Mouse (Mus musculus): ENCODE measurements around the gene Gtf3a. TPM values are rescaled to one million over a fixed set of nuclear protein-coding genes. Genes with fewer than 3 reads are reported as not detected.

The Gtf3a gene
- polyA plus RNA-seq (2012; rRNA removed) (77.7 and 87.0 TPM in 2 replicates), polyA plus RNA-seq (2014; fragmentation: Nextera tagmentation; extraction: Ambion mirVana) (100 and 101 TPM in 2 replicates)

- Histone ChIP-seq H3K36me3 (ENCODE audit: control insufficient read depth, insufficient read depth, low read length) (peaks cover 33% of the 10 kb centered on the region), H3K9ac (ENCODE audit: low read depth, low read length, severe bottlenecking) (peak within 1 kb of the TSS; percentile 86), H3K27me3 (ENCODE audit: control insufficient read depth, insufficient read depth, low read length) (no peaks in the 10 kb centered on the region), H3K4me2 (replicated peaks; ENCODE audit: low read depth, low read length, severe bottlenecking) (peak within 1 kb of the TSS; percentile 86), H3K27ac (replicated peaks; ENCODE audit: low read depth, low read length) (peak within 1 kb of the TSS; percentile 71), H3K4me3 (replicated peaks; ENCODE audit: low read length) (peak within 1 kb of the TSS; percentile 79), H3K9me3 (ENCODE audit: control insufficient read depth, low read length) (no peaks in the 10 kb centered on the region), H3K4me1 (ENCODE audit: control insufficient read depth, insufficient read depth, low read length) (0 out of 2 replicates have a peak, but pooled peaks cover 6% of the 10 kb centered on the region)
- peak; percentile 82; the same call in 1 of the 2 replicates for TF ChIP-seq POLR2A (IDR thresholded peaks at IDR 0.05; ENCODE audit: borderline replicate concordance, extremely low read depth, insufficient read depth, insufficient read length)
- WGBS = under 1% methylated on average over 53 of the region's 62 CpGs
- DNase-seq (ENCODE audit: low spot score) (peak; percentile 91), ATAC-seq (ENCODE audit: low FRiP score, low read depth) (peak; percentile 93)
Measured at GRCm38 (mm10) chr5:146948508-146949088, at the start of gene Gtf3a. Gene Gtf3a (plus strand): TSS chr5:146948657.

GRCm38 (mm10) chr5:146900331-146900730 lies 48.1 kb upstream of the Gtf3a start:
- TF ChIP-seq POLR2A (IDR thresholded peaks at IDR 0.05; ENCODE audit: borderline replicate concordance, extremely low read depth, insufficient read depth, insufficient read length) = no peak
- no peak for ATAC-seq (ENCODE audit: low FRiP score, low read depth)
- Histone ChIP-seq H3K36me3 (ENCODE audit: control insufficient read depth, insufficient read depth, low read length) (no peaks in the 10 kb centered on the region), H3K27ac (replicated peaks; ENCODE audit: low read depth, low read length) (no peak overlapping the region), H3K27me3 (ENCODE audit: control insufficient read depth, insufficient read depth, low read length) (no peaks in the 10 kb centered on the region), H3K4me3 (replicated peaks; ENCODE audit: low read length) (no peak overlapping the region), H3K4me2 (replicated peaks; ENCODE audit: low read depth, low read length, severe bottlenecking) (no peak overlapping the region), H3K4me1 (ENCODE audit: control insufficient read depth, insufficient read depth, low read length) (no peaks in the 10 kb centered on the region), H3K9ac (ENCODE audit: low read depth, low read length, severe bottlenecking) (no peak overlapping the region), H3K9me3 (ENCODE audit: control insufficient read depth, low read length) (no peaks in the 10 kb centered on the region)
- 67% methylated on average over 7 of the region's 7 CpGs for WGBS
- DNase-seq (ENCODE audit: low spot score) = no peak

GRCm38 (mm10) chr5:146901501-146901900 lies 47.0 kb upstream of the Gtf3a start:
- 83% methylated on average over 2 of the region's 2 CpGs for WGBS
- no peak for TF ChIP-seq POLR2A (IDR thresholded peaks at IDR 0.05; ENCODE audit: borderline replicate concordance, extremely low read depth, insufficient read depth, insufficient read length)
- no peak for ATAC-seq (ENCODE audit: low FRiP score, low read depth)

GRCm38 (mm10) chr5:146904404-146904803 lies 44.1 kb upstream of the Gtf3a start:
- Histone ChIP-seq H3K4me1 (ENCODE audit: control insufficient read depth, insufficient read depth, low read length) (no peaks in the 10 kb centered on the region), H3K9ac (ENCODE audit: low read depth, low read length, severe bottlenecking) (no peak overlapping the region), H3K4me2 (replicated peaks; ENCODE audit: low read depth, low read length, severe bottlenecking) (no peak overlapping the region), H3K36me3 (ENCODE audit: control insufficient read depth, insufficient read depth, low read length) (no peaks in the 10 kb centered on the region), H3K4me3 (replicated peaks; ENCODE audit: low read length) (no peak overlapping the region), H3K9me3 (ENCODE audit: control insufficient read depth, low read length) (no peaks in the 10 kb centered on the region), H3K27ac (replicated peaks; ENCODE audit: low read depth, low read length) (no peak overlapping the region), H3K27me3 (ENCODE audit: control insufficient read depth, insufficient read depth, low read length) (no peaks in the 10 kb centered on the region)
- no peak for TF ChIP-seq POLR2A (IDR thresholded peaks at IDR 0.05; ENCODE audit: borderline replicate concordance, extremely low read depth, insufficient read depth, insufficient read length)
- DNase-seq (ENCODE audit: low spot score) (peak; percentile 84), ATAC-seq (ENCODE audit: low FRiP score, low read depth) (no peak; the same call in 1 of the 2 replicates)
- 30% methylated on average over 8 of the region's 8 CpGs for WGBS

More at GRCm38 (mm10) chr5:146901501-146901900, 47.0 kb upstream of the Gtf3a start:
- no peak for DNase-seq (ENCODE audit: low spot score)
- Histone ChIP-seq H3K36me3 (ENCODE audit: control insufficient read depth, insufficient read depth, low read length) (no peaks in the 10 kb centered on the region), H3K4me1 (ENCODE audit: control insufficient read depth, insufficient read depth, low read length) (no peaks in the 10 kb centered on the region), H3K27me3 (ENCODE audit: control insufficient read depth, insufficient read depth, low read length) (no peaks in the 10 kb centered on the region), H3K27ac (replicated peaks; ENCODE audit: low read depth, low read length) (no peak overlapping the region), H3K9ac (ENCODE audit: low read depth, low read length, severe bottlenecking) (no peak overlapping the region), H3K4me2 (replicated peaks; ENCODE audit: low read depth, low read length, severe bottlenecking) (no peak overlapping the region), H3K9me3 (ENCODE audit: control insufficient read depth, low read length) (no peaks in the 10 kb centered on the region), H3K4me3 (replicated peaks; ENCODE audit: low read length) (no peak overlapping the region)

- DNase-seq (ENCODE audit: low spot score) (peak; percentile 74), ATAC-seq (ENCODE audit: low FRiP score, low read depth) (no peak)
- WGBS = 28% methylated on average over 14 of the region's 14 CpGs
- no peak overlapping the region for H3K4me3 ChIP-seq (replicated peaks; ENCODE audit: low read length)
- H3K27me3 ChIP-seq (ENCODE audit: control insufficient read depth, insufficient read depth, low read length) = no peaks in the 10 kb centered on the region
- no peak overlapping the region for H3K27ac ChIP-seq (replicated peaks; ENCODE audit: low read depth, low read length)
- H3K4me2 ChIP-seq (replicated peaks; ENCODE audit: low read depth, low read length, severe bottlenecking) = peak overlapping the region; percentile 30; the same call in 1 of the 2 replicates
- no peaks in the 10 kb centered on the region for H3K4me1 ChIP-seq (ENCODE audit: control insufficient read depth, insufficient read depth, low read length)
- no peaks in the 10 kb centered on the region for H3K9me3 ChIP-seq (ENCODE audit: control insufficient read depth, low read length)
- H3K36me3 ChIP-seq (ENCODE audit: control insufficient read depth, insufficient read depth, low read length) = no peaks in the 10 kb centered on the region
- no peak for TF ChIP-seq POLR2A (IDR thresholded peaks at IDR 0.05; ENCODE audit: borderline replicate concordance, extremely low read depth, insufficient read depth, insufficient read length)
- no peak overlapping the region for H3K9ac ChIP-seq (ENCODE audit: low read depth, low read length, severe bottlenecking)
Measured at GRCm38 (mm10) chr5:146905486-146906172, 42.8 kb upstream of the Gtf3a start.
